Mouse (Mus musculus): ENCODE measurements around the gene Gpatch2. TPM values are rescaled to one million over a fixed set of nuclear protein-coding genes. Genes with fewer than 3 reads are reported as not detected.

The Gpatch2 gene
- polyA plus RNA-seq, 1 experiment from 2014 or later: 30.4 TPM

GRCm38 (mm10) chr1:187322505-187323208 lies 107.3 kb downstream of the Gpatch2 start:
- Histone ChIP-seq H3K27me3 (ENCODE audit: control insufficient read depth, insufficient read depth, low read length) (no peaks in the 10 kb centered on the region), H3K4me3 (ENCODE audit: low read depth, low read length) (no peak overlapping the region), H3K9ac (ENCODE audit: low read length) (no peak overlapping the region), H3K27ac (ENCODE audit: low read depth, low read length) (no peak overlapping the region), H3K4me1 (ENCODE audit: control insufficient read depth, insufficient read depth, low read length) (no peaks in the 10 kb centered on the region), H3K9me3 (ENCODE audit: control insufficient read depth, low read length) (no peaks in the 10 kb centered on the region), H3K4me2 (ENCODE audit: low read depth) (no peak overlapping the region), H3K36me3 (ENCODE audit: control insufficient read depth, insufficient read depth, low read length) (no peaks in the 10 kb centered on the region; the same call in 1 of the 2 replicates)
- ATAC-seq (ENCODE audit: insufficient read depth, low FRiP score, low TSS enrichment): no peak
- no peak for DNase-seq (ENCODE audit: low spot score)
- WGBS: 86% methylated on average over 8 of the region's 8 CpGs

DNA sequence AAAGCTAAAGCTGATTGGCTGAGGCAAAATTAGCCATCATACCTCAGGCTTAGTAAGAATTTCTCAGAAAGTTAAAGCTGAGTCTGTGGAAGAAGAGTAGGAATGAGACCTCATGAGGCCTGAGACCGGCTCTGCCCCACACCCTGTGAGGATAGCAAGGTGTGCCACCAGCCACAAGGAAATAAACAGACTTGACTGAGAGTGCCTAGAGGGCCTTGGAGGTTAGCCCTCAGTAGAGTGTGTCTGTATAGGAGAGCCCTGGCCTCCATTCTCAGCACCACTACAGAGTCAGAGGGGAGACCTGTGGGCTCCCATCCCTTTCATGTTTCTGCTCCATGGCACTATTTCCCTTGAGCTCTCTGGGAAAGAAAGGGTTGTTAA lies 107.9 kb downstream of the Gpatch2 start:
- H3K9me3 ChIP-seq (ENCODE audit: control insufficient read depth, low read length): no peaks in the 10 kb centered on the region
- H3K27ac ChIP-seq (ENCODE audit: low read depth, low read length): no peak overlapping the region
- DNase-seq (ENCODE audit: low spot score) (no peak), ATAC-seq (ENCODE audit: insufficient read depth, low FRiP score, low TSS enrichment) (no peak)
- H3K4me1 ChIP-seq (ENCODE audit: control insufficient read depth, insufficient read depth, low read length): no peaks in the 10 kb centered on the region
- H3K9ac ChIP-seq (ENCODE audit: low read length): no peak overlapping the region
- no peak overlapping the region for H3K4me3 ChIP-seq (ENCODE audit: low read depth, low read length)
- WGBS: 83% methylated on average over 1 of the region's 1 CpGs
- no peak overlapping the region for H3K4me2 ChIP-seq (ENCODE audit: low read depth)
- no peaks in the 10 kb centered on the region; the same call in 1 of the 2 replicates for H3K36me3 ChIP-seq (ENCODE audit: control insufficient read depth, insufficient read depth, low read length)
- H3K27me3 ChIP-seq (ENCODE audit: control insufficient read depth, insufficient read depth, low read length): no peaks in the 10 kb centered on the region

- H3K4me1 ChIP-seq (ENCODE audit: control insufficient read depth, insufficient read depth, low read length): no peaks in the 10 kb centered on the region
- no peak overlapping the region for H3K27ac ChIP-seq (ENCODE audit: low read depth, low read length)
- H3K36me3 ChIP-seq (ENCODE audit: control insufficient read depth, insufficient read depth, low read length): no peaks in the 10 kb centered on the region
- H3K9ac ChIP-seq (ENCODE audit: low read length): no peak overlapping the region
- no peak overlapping the region for H3K4me2 ChIP-seq (ENCODE audit: low read depth)
- 25% methylated on average over 2 of the region's 2 CpGs for WGBS
- no peak overlapping the region for H3K4me3 ChIP-seq (ENCODE audit: low read depth, low read length)
- H3K9me3 ChIP-seq (ENCODE audit: control insufficient read depth, low read length): no peaks in the 10 kb centered on the region
- ATAC-seq (ENCODE audit: insufficient read depth, low FRiP score, low TSS enrichment): no peak
- no peaks in the 10 kb centered on the region for H3K27me3 ChIP-seq (ENCODE audit: control insufficient read depth, insufficient read depth, low read length)
- DNase-seq (ENCODE audit: low spot score): no peak
Observed at GRCm38 (mm10) chr1:187342551-187342950, 127.2 kb downstream of the Gpatch2 start.

DNA sequence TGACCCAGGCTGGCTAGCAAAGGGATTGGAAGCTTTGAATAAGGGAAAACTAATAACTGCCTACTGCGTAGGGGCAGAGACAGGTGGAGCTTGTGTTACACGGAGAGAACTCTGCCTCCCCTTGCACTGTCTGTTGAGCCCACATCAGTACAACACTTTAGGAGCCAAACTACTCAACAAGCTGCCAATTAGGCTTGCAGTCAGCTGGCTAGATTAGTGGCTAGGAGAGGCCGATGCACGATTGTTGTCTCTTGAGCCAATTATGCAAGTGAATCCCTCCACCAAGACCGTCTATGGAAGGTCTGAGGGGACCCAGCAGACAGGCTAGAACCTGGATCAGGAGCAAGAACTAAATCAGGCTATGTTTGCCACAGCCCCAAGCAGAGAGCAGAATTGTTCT lies 129.8 kb downstream of the Gpatch2 start:
- ATAC-seq (ENCODE audit: insufficient read depth, low FRiP score, low TSS enrichment) (no peak), DNase-seq (ENCODE audit: low spot score) (no peak)
- H3K4me1 ChIP-seq (ENCODE audit: control insufficient read depth, insufficient read depth, low read length): no peaks in the 10 kb centered on the region
- WGBS: 88% methylated on average over 5 of the region's 5 CpGs
- H3K9ac ChIP-seq (ENCODE audit: low read length): no peak overlapping the region
- H3K4me3 ChIP-seq (ENCODE audit: low read depth, low read length): no peak overlapping the region
- no peaks in the 10 kb centered on the region for H3K27me3 ChIP-seq (ENCODE audit: control insufficient read depth, insufficient read depth, low read length)
- no peak overlapping the region for H3K27ac ChIP-seq (ENCODE audit: low read depth, low read length)
- H3K36me3 ChIP-seq (ENCODE audit: control insufficient read depth, insufficient read depth, low read length): no peaks in the 10 kb centered on the region
- no peak overlapping the region for H3K4me2 ChIP-seq (ENCODE audit: low read depth)
- H3K9me3 ChIP-seq (ENCODE audit: control insufficient read depth, low read length): no peaks in the 10 kb centered on the region

DNA sequence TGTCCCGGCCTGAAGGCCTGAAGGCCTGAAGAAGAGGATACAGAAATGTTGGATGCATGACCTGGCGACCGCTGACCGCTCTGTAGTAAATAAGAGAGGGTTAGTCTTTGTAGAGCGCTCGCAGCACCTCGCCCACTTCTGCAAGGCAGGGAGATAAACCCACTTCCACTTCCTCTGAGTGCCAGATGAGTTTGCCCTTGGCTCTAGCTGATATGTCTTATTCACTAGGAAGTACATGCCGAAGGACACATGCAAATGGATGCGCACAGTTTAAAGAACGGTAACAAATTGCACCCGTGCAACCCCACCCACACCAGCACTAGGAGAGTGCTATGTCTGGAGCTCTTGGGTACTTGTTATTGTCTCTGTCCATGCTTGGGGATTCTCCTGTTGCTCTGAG lies 131.6 kb downstream of the Gpatch2 start:
- Histone ChIP-seq H3K4me2 (ENCODE audit: low read depth) (no peak overlapping the region), H3K27ac (ENCODE audit: low read depth, low read length) (no peak overlapping the region), H3K4me1 (ENCODE audit: control insufficient read depth, insufficient read depth, low read length) (no peaks in the 10 kb centered on the region), H3K9ac (ENCODE audit: low read length) (no peak overlapping the region), H3K4me3 (ENCODE audit: low read depth, low read length) (no peak overlapping the region), H3K36me3 (ENCODE audit: control insufficient read depth, insufficient read depth, low read length) (no peaks in the 10 kb centered on the region), H3K27me3 (ENCODE audit: control insufficient read depth, insufficient read depth, low read length) (no peaks in the 10 kb centered on the region), H3K9me3 (ENCODE audit: control insufficient read depth, low read length) (no peaks in the 10 kb centered on the region)
- no peak for DNase-seq (ENCODE audit: low spot score)
- WGBS: 93% methylated on average over 11 of the region's 11 CpGs
- no peak for ATAC-seq (ENCODE audit: insufficient read depth, low FRiP score, low TSS enrichment)

DNA sequence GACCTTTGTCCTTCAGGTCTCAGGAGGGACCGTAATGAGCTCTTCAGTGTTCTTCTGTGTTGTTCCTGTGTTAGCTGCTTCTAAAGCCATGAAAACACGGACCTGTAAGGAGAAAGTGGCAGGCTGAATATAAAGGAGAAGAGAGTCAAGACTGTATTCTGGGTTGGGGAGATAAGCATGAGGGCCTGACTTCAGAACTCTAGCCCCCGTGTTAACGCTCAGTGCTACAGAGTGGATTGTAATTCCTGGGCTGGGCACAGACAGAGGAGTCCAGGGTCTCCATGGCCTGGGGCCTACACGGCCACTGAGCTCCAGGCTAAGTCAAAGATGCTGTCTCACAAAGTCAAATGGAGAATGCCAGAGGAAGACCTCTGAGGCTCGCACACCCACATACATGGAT lies 132.3 kb downstream of the Gpatch2 start:
- DNase-seq (ENCODE audit: low spot score) (no peak), ATAC-seq (ENCODE audit: insufficient read depth, low FRiP score, low TSS enrichment) (no peak)
- Histone ChIP-seq H3K27me3 (ENCODE audit: control insufficient read depth, insufficient read depth, low read length) (no peaks in the 10 kb centered on the region), H3K9me3 (ENCODE audit: control insufficient read depth, low read length) (no peaks in the 10 kb centered on the region), H3K4me2 (ENCODE audit: low read depth) (no peak overlapping the region), H3K4me3 (ENCODE audit: low read depth, low read length) (no peak overlapping the region), H3K9ac (ENCODE audit: low read length) (no peak overlapping the region), H3K36me3 (ENCODE audit: control insufficient read depth, insufficient read depth, low read length) (no peaks in the 10 kb centered on the region), H3K27ac (ENCODE audit: low read depth, low read length) (no peak overlapping the region), H3K4me1 (ENCODE audit: control insufficient read depth, insufficient read depth, low read length) (no peaks in the 10 kb centered on the region)
- WGBS: 91% methylated on average over 6 of the region's 6 CpGs

DNA sequence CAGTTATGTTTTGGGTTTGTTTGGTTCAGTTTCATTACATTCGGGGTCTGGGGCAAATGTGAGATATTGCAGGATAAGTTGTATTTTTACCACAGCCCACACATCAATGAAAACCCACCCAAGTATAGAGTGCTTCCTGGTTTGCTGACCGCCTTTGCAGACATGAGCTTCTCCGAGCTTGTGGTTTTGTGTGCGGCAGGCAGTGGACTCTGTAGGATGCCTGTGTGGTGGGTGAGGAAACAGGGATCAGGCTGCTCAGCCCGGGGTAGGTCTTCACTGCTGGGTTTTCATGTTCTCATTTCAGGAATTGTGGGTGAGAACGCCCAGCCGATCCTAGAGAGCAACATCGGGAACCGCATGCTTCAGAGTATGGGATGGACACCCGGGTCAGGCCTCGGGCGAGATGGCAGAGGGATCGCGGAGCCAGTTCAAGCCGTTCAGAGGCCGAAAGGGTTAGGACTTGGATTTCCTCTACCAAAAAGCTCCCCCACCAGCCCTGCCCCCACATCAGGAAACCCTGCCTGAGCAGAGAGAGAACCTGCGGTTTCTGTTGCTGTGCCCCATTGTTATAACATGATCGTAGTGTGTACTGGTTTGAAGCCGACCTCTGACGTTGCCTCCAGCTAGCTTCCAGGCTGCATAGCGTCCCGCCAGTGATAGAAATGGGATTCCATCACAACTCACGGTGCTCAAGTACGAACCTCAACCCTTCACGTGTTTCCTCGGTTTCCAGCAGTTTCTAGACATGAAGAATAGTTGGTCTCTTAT lies 132.9 kb downstream of the Gpatch2 start:
- Histone ChIP-seq H3K36me3 (ENCODE audit: control insufficient read depth, insufficient read depth, low read length) (no peaks in the 10 kb centered on the region), H3K4me1 (ENCODE audit: control insufficient read depth, insufficient read depth, low read length) (no peaks in the 10 kb centered on the region), H3K27ac (ENCODE audit: low read depth, low read length) (no peak overlapping the region), H3K4me3 (ENCODE audit: low read depth, low read length) (no peak overlapping the region), H3K4me2 (ENCODE audit: low read depth) (no peak overlapping the region), H3K27me3 (ENCODE audit: control insufficient read depth, insufficient read depth, low read length) (no peaks in the 10 kb centered on the region), H3K9me3 (ENCODE audit: control insufficient read depth, low read length) (no peaks in the 10 kb centered on the region), H3K9ac (ENCODE audit: low read length) (no peak overlapping the region)
- ATAC-seq (ENCODE audit: insufficient read depth, low FRiP score, low TSS enrichment) (no peak), DNase-seq (ENCODE audit: low spot score) (no peak)
- 95% methylated on average over 26 of the region's 26 CpGs for WGBS

DNA sequence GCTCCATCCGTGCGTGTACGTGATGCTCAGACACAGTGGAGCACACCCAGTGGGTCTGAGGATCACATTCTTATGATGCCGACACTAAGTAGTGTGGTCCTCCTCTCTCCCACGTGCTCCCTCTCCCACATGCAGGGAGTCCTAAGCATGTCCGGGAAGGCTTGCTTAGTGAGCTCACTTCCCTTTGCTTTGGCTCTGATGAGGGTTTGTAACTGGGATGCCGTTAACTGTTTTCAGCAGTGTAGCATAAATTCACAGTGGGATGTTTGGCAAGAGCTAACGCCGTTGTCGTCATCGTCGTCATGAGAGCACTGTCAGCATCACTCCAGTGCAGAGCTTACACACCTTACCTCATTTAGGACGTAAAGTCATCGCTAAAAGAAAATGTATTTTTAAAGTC lies 133.6 kb downstream of the Gpatch2 start:
- Histone ChIP-seq H3K9me3 (ENCODE audit: control insufficient read depth, low read length) (no peaks in the 10 kb centered on the region), H3K27ac (ENCODE audit: low read depth, low read length) (no peak overlapping the region), H3K4me1 (ENCODE audit: control insufficient read depth, insufficient read depth, low read length) (no peaks in the 10 kb centered on the region)

DNA sequence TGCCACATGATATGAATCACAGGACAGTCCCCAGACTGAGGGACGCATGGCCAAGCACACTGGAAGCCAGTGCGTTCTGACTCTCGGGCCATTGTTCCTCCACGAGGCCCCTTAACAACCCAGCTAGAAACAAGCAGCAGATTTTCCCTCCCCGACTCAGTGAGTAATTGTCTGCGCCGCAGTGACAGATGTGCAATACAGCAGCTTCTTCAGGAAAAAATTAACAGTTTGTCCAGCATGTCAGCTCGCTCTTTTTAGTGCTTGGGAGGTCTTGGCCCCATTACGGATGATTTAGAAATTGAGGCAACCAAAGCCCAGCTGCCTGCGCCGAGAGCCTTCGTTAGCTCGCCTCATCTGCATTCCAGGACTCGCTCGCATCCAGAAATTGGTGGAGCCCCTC lies 140.9 kb downstream of the Gpatch2 start:
- Histone ChIP-seq H3K27ac (ENCODE audit: low read depth, low read length) (no peak overlapping the region), H3K27me3 (ENCODE audit: control insufficient read depth, insufficient read depth, low read length) (no peaks in the 10 kb centered on the region), H3K4me3 (ENCODE audit: low read depth, low read length) (no peak overlapping the region), H3K36me3 (ENCODE audit: control insufficient read depth, insufficient read depth, low read length) (no peaks in the 10 kb centered on the region), H3K9ac (ENCODE audit: low read length) (no peak overlapping the region), H3K4me1 (ENCODE audit: control insufficient read depth, insufficient read depth, low read length) (no peaks in the 10 kb centered on the region), H3K4me2 (ENCODE audit: low read depth) (no peak overlapping the region), H3K9me3 (ENCODE audit: control insufficient read depth, low read length) (no peaks in the 10 kb centered on the region)
- WGBS: 57% methylated on average over 15 of the region's 15 CpGs
- DNase-seq (ENCODE audit: low spot score) (peak; percentile 50), ATAC-seq (ENCODE audit: insufficient read depth, low FRiP score, low TSS enrichment) (no peak)

More for the DNA sequence above, 133.6 kb downstream of the Gpatch2 start:
- DNase-seq (ENCODE audit: low spot score) (no peak), ATAC-seq (ENCODE audit: insufficient read depth, low FRiP score, low TSS enrichment) (no peak)
- Histone ChIP-seq H3K27me3 (ENCODE audit: control insufficient read depth, insufficient read depth, low read length) (no peaks in the 10 kb centered on the region), H3K9ac (ENCODE audit: low read length) (no peak overlapping the region), H3K4me2 (ENCODE audit: low read depth) (no peak overlapping the region), H3K4me3 (ENCODE audit: low read depth, low read length) (no peak overlapping the region), H3K36me3 (ENCODE audit: control insufficient read depth, insufficient read depth, low read length) (no peaks in the 10 kb centered on the region)
- WGBS: 92% methylated on average over 14 of the region's 14 CpGs

Measured in neural tube, embryonic 11.5 days (tissue).